Mouse (Mus musculus) embryonic facial prominence, embryonic 12.5 days (tissue): ENCODE measurements around the gene Tead2. TPM values are rescaled to one million over a fixed set of nuclear protein-coding genes. Genes with fewer than 3 reads are reported as not detected.
"Not testable (repeated sequence)": the region's sequence is repeated elsewhere in the genome, so short reads cannot be mapped to it uniquely, and the experiment has no call there.

Source experiments
- ATAC-seq: fragments of 200-750 bp; cut with Nextera tagmentation; 2 replicates; pipeline ENCODE4 v1.8.0; 2017; ENCODE audit not compliant: insufficient number of reproducible peaks, insufficient read depth, low FRiP score, low TSS enrichment
- H3K27ac ChIP-seq: fragments of 300-500 bp; sonication (generic); 2 replicates; pipeline ENCODE4 v1.5.1; 2016; ENCODE audit warnings: mild to moderate bottlenecking
- H3K27me3 ChIP-seq: fragments of 300-500 bp; sonication (generic); 2 replicates; pipeline ENCODE4 v1.6.1; 2016; ENCODE audit warnings: mild to moderate bottlenecking, moderate library complexity
- H3K36me3 ChIP-seq: fragments of 300-500 bp; sonication (generic); 2 replicates; pipeline ENCODE4 v1.6.1; 2016; ENCODE audit warnings: mild to moderate bottlenecking
- H3K4me1 ChIP-seq: fragments of 300-500 bp; sonication (generic); 2 replicates; pipeline ENCODE4 v1.6.1; 2016
- H3K4me2 ChIP-seq: fragments of 300-500 bp; sonication (generic); replicated peaks from 2 replicates; pipeline ENCODE4 v1.6.1; 2016; ENCODE audit warnings: mild to moderate bottlenecking, moderate library complexity
- H3K4me3 ChIP-seq: fragments of 300-500 bp; sonication (generic); 2 replicates; pipeline ENCODE4 v1.5.1; 2016; ENCODE audit warnings: mild to moderate bottlenecking
- H3K9ac ChIP-seq: fragments of 300-500 bp; sonication (generic); 2 replicates; pipeline ENCODE4 v1.6.1; 2016; ENCODE audit warnings: mild to moderate bottlenecking, moderate library complexity
- H3K9me3 ChIP-seq: fragments of 300-500 bp; sonication (generic); 2 replicates; pipeline ENCODE4 v1.6.1; 2016; ENCODE audit warnings: mild to moderate bottlenecking, moderate library complexity
- WGBS: fragments of 180-500 bp; shearing (Covaris S2); methylation state at CpG from one replicate; pipeline ENCODE4 v1.1.7; 2016; 5-methylcytosine and 5-hydroxymethylcytosine counted together
- polyA plus RNA-seq: library from polyadenylated mRNA; unstranded; fragments of >200 nt; fragmentation: Nextera tagmentation; extraction: Ambion mirVana; gene quantifications from 2 replicates; pipeline ENCODE4 v1.2.1, GENCODE M21; 2016

Gene Tead2
- polyA plus RNA-seq: 277 and 295 TPM in 2 replicates

GRCm38 (mm10) chr7:45215673-45216441 is at the start of gene Tead2:
Gene Tead2 (plus strand): TSS chr7:45215753.
- peaks cover 38% of the 10 kb centered on the region for H3K36me3 ChIP-seq
- peak within 1 kb of the TSS; percentile 99 for H3K9ac ChIP-seq
- WGBS: under 1% methylated on average over 54 of the region's 55 CpGs
- peak within 1 kb of the TSS; percentile 98 for H3K27ac ChIP-seq
- peak; percentile 25; the same call in 1 of the 2 replicates for ATAC-seq
- H3K27me3 ChIP-seq: peaks cover 15% of the 10 kb centered on the region
- peak within 1 kb of the TSS; percentile 86 for H3K4me3 ChIP-seq
- H3K4me1 ChIP-seq: peaks cover 29% of the 10 kb centered on the region
- H3K4me2 ChIP-seq: peak within 1 kb of the TSS; percentile 93
- no peaks in the 10 kb centered on the region for H3K9me3 ChIP-seq

- Histone ChIP-seq H3K9me3 (peaks cover 21% of the 10 kb centered on the region), H3K9ac (no peak overlapping the region), H3K27ac (no peak overlapping the region), H3K27me3 (peaks cover 93% of the 10 kb centered on the region), H3K36me3 (no peaks in the 10 kb centered on the region), H3K4me3 (no peak overlapping the region), H3K4me1 (peaks cover 4% of the 10 kb centered on the region; the same call in 1 of the 2 replicates), H3K4me2 (no peak overlapping the region)
- ATAC-seq: no peak
- WGBS: 26% methylated on average over 10 of the region's 10 CpGs
Observed at GRCm38 (mm10) chr7:45166950-45167401, 48.6 kb upstream of the Tead2 start.

GRCm38 (mm10) chr7:45167761-45168445 is 47.6 kb upstream of the Tead2 start:
- peaks cover 92% of the 10 kb centered on the region for H3K27me3 ChIP-seq
- H3K9me3 ChIP-seq: peaks cover 21% of the 10 kb centered on the region
- ATAC-seq: no peak
- H3K4me2 ChIP-seq: no peak overlapping the region
- H3K4me1 ChIP-seq: no peaks in the 10 kb centered on the region
- no peaks in the 10 kb centered on the region for H3K36me3 ChIP-seq
- no peak overlapping the region for H3K4me3 ChIP-seq
- H3K9ac ChIP-seq: no peak overlapping the region
- H3K27ac ChIP-seq: no peak overlapping the region
- 1% methylated on average over 19 of the region's 19 CpGs for WGBS

- H3K4me1 ChIP-seq: no peaks in the 10 kb centered on the region
- no peak overlapping the region for H3K4me2 ChIP-seq
- H3K9ac ChIP-seq: no peak overlapping the region
- peaks cover 90% of the 10 kb centered on the region for H3K27me3 ChIP-seq
- H3K4me3 ChIP-seq: no peak overlapping the region
- no peak for ATAC-seq
- no peak overlapping the region for H3K27ac ChIP-seq
- 4% methylated on average over 24 of the region's 24 CpGs for WGBS
- H3K36me3 ChIP-seq: no peaks in the 10 kb centered on the region
- H3K9me3 ChIP-seq: peaks cover 21% of the 10 kb centered on the region
Observed at GRCm38 (mm10) chr7:45168656-45169055, 46.9 kb upstream of the Tead2 start.

DNA sequence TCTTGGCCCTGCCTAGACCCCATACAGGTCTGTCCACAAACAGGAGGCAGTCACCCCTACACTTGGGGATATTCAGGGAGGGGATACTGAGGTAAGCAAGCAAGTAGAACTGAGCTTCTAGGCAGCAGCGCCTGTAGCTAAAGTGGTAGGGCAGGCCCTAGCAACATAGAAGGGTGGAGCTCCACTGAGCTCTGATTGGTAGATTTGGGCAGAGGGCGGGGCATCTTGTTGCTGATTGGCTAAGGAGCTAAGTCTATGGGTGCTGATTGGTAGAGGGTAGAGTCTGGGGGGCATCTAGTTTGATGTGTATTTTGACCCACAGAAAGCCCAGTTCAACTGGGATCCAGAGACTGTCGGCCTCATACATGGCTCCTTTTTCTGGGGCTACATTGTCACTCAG is 46.1 kb upstream of the Tead2 start:
- no peak overlapping the region for H3K4me3 ChIP-seq
- H3K27ac ChIP-seq: no peak overlapping the region
- H3K9me3 ChIP-seq: peaks cover 21% of the 10 kb centered on the region
- no peak overlapping the region for H3K4me2 ChIP-seq
- no peaks in the 10 kb centered on the region for H3K36me3 ChIP-seq
- no peak for ATAC-seq
- H3K9ac ChIP-seq: no peak overlapping the region
- peaks cover 89% of the 10 kb centered on the region for H3K27me3 ChIP-seq
- H3K4me1 ChIP-seq: no peaks in the 10 kb centered on the region
- 97% methylated on average over 3 of the region's 3 CpGs for WGBS

- Histone ChIP-seq H3K4me3 (no peak overlapping the region), H3K9ac (no peak overlapping the region), H3K27me3 (peaks cover 90% of the 10 kb centered on the region), H3K27ac (no peak overlapping the region), H3K36me3 (no peaks in the 10 kb centered on the region), H3K9me3 (peaks cover 21% of the 10 kb centered on the region), H3K4me2 (no peak overlapping the region), H3K4me1 (peaks cover 12% of the 10 kb centered on the region)
- no peak for ATAC-seq
- 58% methylated on average over 7 of the region's 7 CpGs for WGBS
Observed at GRCm38 (mm10) chr7:45172974-45173373, 42.6 kb upstream of the Tead2 start.

GRCm38 (mm10) chr7:45173772-45174171 is 41.8 kb upstream of the Tead2 start:
- WGBS: 42% methylated on average over 1 of the region's 1 CpGs
- Histone ChIP-seq H3K27me3 (peaks cover 90% of the 10 kb centered on the region), H3K4me1 (peaks cover 12% of the 10 kb centered on the region), H3K9me3 (peaks cover 21% of the 10 kb centered on the region)
- not testable (repeated sequence) for H3K27ac ChIP-seq, ATAC-seq, H3K4me3 ChIP-seq, H3K36me3 ChIP-seq, H3K4me2 ChIP-seq, H3K9ac ChIP-seq

DNA sequence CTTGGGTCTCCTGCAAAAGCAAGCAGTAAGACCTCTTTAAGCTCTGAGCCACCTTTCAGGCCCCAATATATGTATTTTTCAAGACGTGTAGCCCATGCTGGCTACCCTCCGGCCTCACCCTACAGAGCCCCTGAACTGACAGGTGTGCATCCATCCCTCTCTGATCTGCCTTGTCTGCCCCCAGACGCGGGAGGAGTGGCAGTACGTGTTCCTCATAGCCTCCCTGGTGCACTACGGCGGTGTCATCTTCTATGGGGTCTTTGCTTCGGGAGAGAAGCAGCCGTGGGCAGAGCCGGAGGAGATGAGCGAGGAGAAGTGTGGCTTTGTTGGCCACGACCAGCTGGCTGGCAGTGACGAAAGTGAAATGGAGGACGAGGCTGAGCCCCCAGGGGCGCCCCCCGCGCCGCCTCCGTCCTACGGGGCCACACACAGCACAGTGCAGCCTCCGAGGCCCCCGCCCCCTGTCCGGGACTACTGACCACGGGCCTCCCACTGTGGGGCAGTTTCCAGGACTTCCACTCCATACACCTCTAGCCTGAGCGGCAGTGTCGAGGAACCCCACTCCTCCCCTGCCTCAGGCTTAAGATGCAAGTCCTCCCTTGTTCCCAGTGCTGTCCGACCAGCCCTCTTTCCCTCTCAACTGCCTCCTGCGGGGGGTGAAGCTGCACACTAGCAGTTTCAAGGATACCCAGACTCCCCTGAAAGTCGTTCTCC is 40.8 kb upstream of the Tead2 start:
- peaks cover 11% of the 10 kb centered on the region for H3K9me3 ChIP-seq
- 2% methylated on average over 29 of the region's 29 CpGs for WGBS
- H3K36me3 ChIP-seq: no peaks in the 10 kb centered on the region
- no peak overlapping the region for H3K27ac ChIP-seq
- no peak overlapping the region for H3K9ac ChIP-seq
- peaks cover 90% of the 10 kb centered on the region for H3K27me3 ChIP-seq
- peak overlapping the region; percentile 14 for H3K4me2 ChIP-seq
- peaks cover 12% of the 10 kb centered on the region for H3K4me1 ChIP-seq
- H3K4me3 ChIP-seq: no peak overlapping the region; the same call in 1 of the 2 replicates
- no peak for ATAC-seq

DNA sequence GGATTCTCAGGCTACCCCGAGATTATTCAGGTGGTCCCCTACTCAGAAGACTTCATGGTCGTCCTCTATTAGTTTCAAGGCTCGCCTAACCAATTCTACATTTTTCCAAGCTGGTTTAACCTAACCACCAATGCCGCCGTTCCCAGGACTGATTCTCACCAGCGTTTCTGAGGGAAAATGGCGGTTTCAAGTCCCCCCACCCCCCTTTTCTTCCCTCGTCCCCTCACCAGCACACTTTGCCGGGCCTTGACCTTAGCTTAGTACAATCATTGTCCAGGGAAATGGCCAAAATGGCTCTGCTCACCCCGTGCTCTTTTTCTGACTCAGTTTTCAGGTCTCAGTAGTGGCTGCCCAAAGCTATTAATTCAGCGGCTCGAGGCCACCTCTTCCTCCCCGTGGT is 40.2 kb upstream of the Tead2 start:
- H3K27me3 ChIP-seq: peaks cover 91% of the 10 kb centered on the region
- H3K36me3 ChIP-seq: no peaks in the 10 kb centered on the region
- H3K27ac ChIP-seq: no peak overlapping the region
- H3K4me3 ChIP-seq: no peak overlapping the region
- no peak overlapping the region for H3K4me2 ChIP-seq
- no peak overlapping the region for H3K9ac ChIP-seq
- 4% methylated on average over 13 of the region's 13 CpGs for WGBS
- H3K4me1 ChIP-seq: peaks cover 12% of the 10 kb centered on the region
- peaks cover 5% of the 10 kb centered on the region; the same call in 1 of the 2 replicates for H3K9me3 ChIP-seq
- no peak for ATAC-seq

DNA sequence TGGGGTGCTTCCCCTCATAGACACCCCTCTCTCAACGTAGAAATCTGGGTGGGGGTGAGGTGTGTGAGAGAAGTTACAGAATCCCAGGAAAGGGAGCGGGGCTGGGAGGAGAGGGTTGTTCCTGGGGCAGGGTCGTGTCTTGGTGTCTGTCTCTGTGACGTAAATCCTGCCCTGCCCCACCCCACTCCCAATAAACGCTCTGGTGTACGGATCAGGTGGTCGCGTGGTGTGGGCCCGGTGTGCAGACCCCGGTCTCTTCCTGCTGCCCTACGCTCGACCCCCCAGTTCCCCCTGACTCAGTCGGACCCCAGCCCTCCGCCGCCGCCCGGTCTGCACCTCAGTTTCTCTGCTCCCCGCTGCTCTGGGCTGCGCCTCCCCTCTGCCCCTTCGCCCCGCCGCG is 39.6 kb upstream of the Tead2 start:
- Histone ChIP-seq H3K9me3 (0 out of 2 replicates have a peak, but pooled peaks cover under 1% of the 10 kb centered on the region), H3K4me2 (peak overlapping the region; percentile 39), H3K4me3 (peak overlapping the region; percentile 18), H3K4me1 (peaks cover 12% of the 10 kb centered on the region), H3K27ac (no peak overlapping the region), H3K9ac (0 out of 2 replicates have a peak overlapping the region, but pooled peaks have one; percentile 10), H3K36me3 (no peaks in the 10 kb centered on the region), H3K27me3 (peaks cover 91% of the 10 kb centered on the region)
- 2% methylated on average over 23 of the region's 23 CpGs for WGBS
- ATAC-seq: no peak

GRCm38 (mm10) chr7:45176356-45176755 is 39.2 kb upstream of the Tead2 start:
- peak overlapping the region; percentile 39 for H3K4me2 ChIP-seq
- no peak overlapping the region for H3K27ac ChIP-seq

More at GRCm38 (mm10) chr7:45176356-45176755, 39.2 kb upstream of the Tead2 start:
- H3K4me1 ChIP-seq: peaks cover 12% of the 10 kb centered on the region
- no peaks in the 10 kb centered on the region for H3K9me3 ChIP-seq
- 3% methylated on average over 31 of the region's 31 CpGs for WGBS
- H3K27me3 ChIP-seq: peaks cover 92% of the 10 kb centered on the region
- 0 out of 2 replicates have a peak overlapping the region, but pooled peaks have one; percentile 10 for H3K9ac ChIP-seq
- peak overlapping the region; percentile 18 for H3K4me3 ChIP-seq
- H3K36me3 ChIP-seq: no peaks in the 10 kb centered on the region
- ATAC-seq: no peak
